Mouse (Mus musculus) brown adipose tissue, adult 24 weeks (tissue): ENCODE results near the gene Micu2. TPM values are rescaled to one million over a fixed set of nuclear protein-coding genes. Genes with fewer than 3 reads are reported as not detected.

Experiments
- H3K27ac ChIP-seq: fragments of 200-500 bp; replicated peaks from 2 replicates; pipeline ENCODE4 v1.5.1; 2012; ENCODE audit warnings: low read depth, mild to moderate bottlenecking, low read length
- H3K4me1 ChIP-seq: fragments of 200-500 bp; 2 replicates; pipeline ENCODE4 v1.6.1; 2012; ENCODE audit warnings: low read length, mixed read lengths; ENCODE audit not compliant: control insufficient read depth, insufficient read depth, insufficient read length
- H3K4me3 ChIP-seq: fragments of 200-500 bp; 2 replicates; pipeline ENCODE4 v1.5.1; 2012; ENCODE audit warnings: low read depth, mild to moderate bottlenecking, low read length, moderate library complexity; ENCODE audit not compliant: insufficient read depth
- polyA plus RNA-seq: library from polyadenylated mRNA; stranded (reverse); fragments of >200 nt; gene quantifications from 2 replicates; pipeline ENCODE4 v1.2.4, GENCODE M21; 2012; ENCODE audit not compliant: missing spikeins, insufficient read depth, insufficient read length

Gene Micu2
- polyA plus RNA-seq, 1 experiment = 35.7 TPM

DNA sequence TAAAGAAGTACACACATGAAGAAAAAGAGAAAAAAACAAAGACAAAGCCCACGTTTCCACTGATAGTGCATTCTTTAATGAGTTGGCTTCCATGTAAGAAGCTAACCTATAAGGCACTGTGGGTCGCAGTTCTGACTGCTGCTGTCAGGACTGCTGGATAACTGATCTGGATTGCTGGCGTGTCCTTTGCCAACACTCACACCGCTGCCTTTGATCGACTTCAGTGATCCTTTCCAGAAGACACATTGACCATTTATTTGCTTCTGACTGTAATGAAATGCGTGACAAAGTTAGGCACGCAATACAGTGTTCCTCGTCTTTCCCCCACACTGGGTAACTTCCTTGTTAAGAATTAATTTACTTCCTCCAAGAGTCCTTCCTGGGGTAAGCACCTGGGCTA is 18.3 kb downstream of the Micu2 start:
- Histone ChIP-seq H3K27ac (no peak overlapping the region), H3K4me1 (peaks cover 10% of the 10 kb centered on the region), H3K4me3 (no peak overlapping the region)

DNA sequence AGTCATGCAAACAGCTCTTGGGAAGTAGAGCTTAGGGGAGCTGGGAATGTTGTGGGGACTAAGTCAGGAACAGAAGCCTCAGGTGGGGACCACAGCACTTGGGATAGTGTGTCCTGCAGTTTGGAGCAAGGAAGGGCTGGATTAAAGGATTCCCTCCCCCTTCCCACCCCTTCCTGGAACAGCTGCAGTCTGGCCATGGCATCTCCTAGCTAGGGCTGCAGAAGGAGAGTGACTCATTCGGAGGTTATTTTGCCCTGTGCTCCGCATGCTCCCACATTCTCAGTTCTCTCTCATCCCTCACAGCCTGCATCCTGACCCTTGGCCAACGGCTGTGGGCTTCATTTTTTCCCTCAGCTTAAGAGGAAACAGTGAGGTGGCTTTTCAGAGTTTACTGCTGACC is 18.9 kb downstream of the Micu2 start:
- no peak overlapping the region for H3K27ac ChIP-seq
- peaks cover 10% of the 10 kb centered on the region for H3K4me1 ChIP-seq
- no peak overlapping the region for H3K4me3 ChIP-seq

DNA sequence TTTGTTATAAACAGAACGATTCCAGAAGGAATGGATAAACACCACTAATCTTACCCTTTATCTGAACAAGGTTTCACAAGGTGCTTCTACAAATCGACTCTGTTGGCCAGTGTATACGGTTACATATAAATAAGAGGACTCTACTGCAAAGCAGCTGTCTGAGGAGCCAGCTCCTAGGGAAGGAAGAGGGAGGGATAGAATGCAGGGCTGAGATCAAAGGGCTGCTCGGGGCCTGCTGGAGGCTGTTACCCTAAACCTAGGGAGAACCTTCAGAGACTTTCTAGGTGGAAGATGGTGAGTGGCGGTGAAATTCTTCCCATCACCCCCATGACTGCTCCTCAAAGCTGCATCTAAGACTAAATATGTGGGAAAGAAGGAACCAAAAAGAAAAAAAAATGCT is 20.9 kb downstream of the Micu2 start:
- Histone ChIP-seq H3K27ac (no peak overlapping the region), H3K4me3 (no peak overlapping the region)

DNA sequence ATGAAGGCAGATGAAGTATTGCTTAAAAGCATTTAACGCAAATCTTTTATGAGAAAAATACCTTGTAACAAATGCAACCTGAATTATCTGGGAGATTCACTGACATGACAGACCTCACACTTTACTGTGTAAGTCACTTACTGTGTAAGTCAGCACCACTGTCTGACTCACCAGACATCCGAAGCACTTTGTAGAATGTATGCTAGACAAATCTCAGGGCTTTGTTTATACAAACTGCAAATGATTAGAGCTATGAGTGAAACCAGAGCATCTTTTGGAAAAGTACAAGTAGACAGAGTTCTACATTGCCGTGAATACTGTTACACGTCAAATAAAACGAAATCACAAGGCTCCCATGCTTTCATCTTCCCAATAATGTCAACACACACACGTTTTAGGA is 23.4 kb downstream of the Micu2 start:
- no peak overlapping the region for H3K4me3 ChIP-seq
- H3K4me1 ChIP-seq = peaks cover 3% of the 10 kb centered on the region
- H3K27ac ChIP-seq = no peak overlapping the region

More for the DNA sequence above, 20.9 kb downstream of the Micu2 start:
- H3K4me1 ChIP-seq = peaks cover 10% of the 10 kb centered on the region

DNA sequence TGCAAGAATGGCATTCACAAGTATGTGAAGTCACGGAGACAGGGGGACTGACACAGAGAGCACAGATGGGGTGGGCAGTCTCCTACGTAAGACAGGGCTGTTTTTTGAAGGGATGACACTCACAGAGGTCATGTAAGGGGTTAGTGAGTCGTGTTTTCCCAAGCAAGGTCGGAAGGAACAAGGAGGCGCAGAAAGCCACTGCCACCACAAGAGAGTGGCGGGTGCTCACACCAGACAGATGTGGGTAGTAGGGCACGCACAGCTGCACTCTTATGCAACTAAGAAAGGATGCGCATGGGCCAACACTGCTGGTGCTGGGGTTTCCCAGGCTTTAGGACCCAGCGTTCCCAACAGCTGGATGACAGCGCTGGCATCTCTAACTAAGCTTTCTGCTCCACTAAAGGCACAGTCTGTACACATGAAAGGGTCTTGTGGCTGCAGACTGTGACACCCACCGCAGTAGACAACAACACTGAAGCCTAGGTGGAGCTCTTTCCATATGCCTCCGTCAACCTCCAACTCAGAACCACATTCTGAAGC is 27.0 kb downstream of the Micu2 start:
- Histone ChIP-seq H3K27ac (no peak overlapping the region), H3K4me3 (no peak overlapping the region), H3K4me1 (no peaks in the 10 kb centered on the region)

DNA sequence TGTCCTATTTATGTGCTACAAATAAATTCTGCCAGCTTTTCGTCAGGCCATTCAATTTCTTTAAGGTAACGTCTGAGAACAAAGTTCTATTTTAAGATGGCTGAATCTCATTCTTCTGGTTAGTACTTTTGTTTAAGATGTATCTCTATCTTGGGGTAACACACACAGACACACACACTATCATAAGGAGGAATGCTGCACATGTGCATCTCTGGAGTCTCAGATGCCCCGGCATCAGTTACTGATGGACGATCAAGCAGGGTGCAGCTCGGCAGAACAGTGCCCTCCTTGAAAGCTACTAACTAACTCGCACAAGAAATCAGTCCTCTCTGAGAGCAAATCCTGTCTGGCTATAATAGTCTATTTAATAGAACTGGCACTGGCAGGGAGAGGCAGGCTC is 30.2 kb downstream of the Micu2 start:
- Histone ChIP-seq H3K4me3 (no peak overlapping the region), H3K27ac (no peak overlapping the region)

DNA sequence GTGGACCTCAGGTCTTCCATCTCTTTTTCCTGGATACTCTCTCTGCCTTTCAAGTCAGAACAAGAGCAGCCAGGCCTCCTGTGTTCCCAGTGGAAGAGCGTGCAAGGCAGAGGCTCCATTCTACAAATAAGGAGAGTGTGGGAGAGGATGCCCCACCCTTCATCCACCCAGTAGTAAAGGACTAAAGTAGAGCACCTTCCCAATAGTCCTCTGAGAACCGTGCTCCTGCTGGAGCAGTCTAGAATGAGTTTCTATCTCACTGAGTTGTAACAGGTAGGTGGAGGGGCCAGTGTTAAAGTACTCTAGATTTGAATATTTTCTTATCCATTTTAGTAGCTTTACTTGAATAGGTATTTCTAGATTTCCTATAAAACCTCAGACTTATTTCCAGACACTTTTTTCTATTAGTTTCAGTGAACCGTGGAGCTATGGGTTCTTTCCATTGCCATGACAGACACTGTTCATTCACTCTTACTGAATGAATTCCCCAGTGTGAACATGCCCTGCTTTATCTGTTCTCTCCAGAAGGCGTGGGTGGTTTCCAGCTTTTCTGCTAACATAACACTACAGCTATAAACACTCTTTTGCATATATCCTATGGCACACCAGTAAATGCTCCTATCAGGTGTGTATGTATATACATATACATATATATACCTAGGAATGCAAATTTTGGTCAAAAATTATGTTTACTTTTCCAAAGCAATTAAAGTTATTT is 31.8 kb downstream of the Micu2 start:
- no peak overlapping the region for H3K4me3 ChIP-seq
- H3K27ac ChIP-seq = no peak overlapping the region
- no peaks in the 10 kb centered on the region for H3K4me1 ChIP-seq

More for the DNA sequence above, 30.2 kb downstream of the Micu2 start:
- H3K4me1 ChIP-seq = no peaks in the 10 kb centered on the region

DNA sequence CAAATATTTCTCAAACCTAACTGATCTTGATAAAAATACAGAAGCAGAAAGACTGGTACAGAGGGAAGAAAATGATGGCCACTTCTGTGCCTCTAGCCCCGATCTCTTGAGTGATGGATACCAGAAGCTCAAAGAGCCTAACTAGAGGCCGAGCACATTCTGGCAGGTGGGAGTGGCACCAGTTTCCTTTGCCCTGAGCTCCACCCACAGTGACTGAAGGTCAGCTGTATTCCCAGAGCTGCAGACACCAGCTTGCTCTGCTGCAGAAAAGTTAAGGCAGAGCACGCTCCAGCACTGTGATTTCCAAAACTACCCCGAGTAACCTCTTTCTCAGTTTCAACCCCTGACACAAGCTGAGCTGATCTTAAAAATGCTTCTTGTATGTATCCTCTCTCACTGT is 37.2 kb downstream of the Micu2 start:
- Histone ChIP-seq H3K27ac (no peak overlapping the region), H3K4me3 (no peak overlapping the region), H3K4me1 (no peaks in the 10 kb centered on the region)

DNA sequence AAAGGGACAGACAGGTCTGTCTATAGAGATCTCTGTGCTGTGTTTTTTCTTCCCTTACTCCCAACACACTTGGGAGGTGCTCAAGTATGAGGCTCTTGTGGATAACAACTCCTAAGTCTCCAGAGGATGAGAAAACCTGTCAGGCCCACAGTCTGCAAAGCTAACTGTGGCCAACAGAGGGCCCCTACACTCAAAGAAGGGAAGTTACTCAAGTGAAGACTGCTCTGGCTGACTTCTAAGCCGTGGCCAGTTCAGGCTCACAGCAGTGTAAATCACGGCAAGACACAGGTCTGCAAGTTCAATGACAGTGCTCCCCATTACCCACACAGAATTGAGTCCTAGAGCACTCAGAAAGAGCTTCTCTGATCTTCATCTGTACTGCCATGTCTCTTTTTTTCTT is 48.0 kb downstream of the Micu2 start:
- H3K27ac ChIP-seq = no peak overlapping the region
- H3K4me3 ChIP-seq = no peak overlapping the region
- no peaks in the 10 kb centered on the region for H3K4me1 ChIP-seq

DNA sequence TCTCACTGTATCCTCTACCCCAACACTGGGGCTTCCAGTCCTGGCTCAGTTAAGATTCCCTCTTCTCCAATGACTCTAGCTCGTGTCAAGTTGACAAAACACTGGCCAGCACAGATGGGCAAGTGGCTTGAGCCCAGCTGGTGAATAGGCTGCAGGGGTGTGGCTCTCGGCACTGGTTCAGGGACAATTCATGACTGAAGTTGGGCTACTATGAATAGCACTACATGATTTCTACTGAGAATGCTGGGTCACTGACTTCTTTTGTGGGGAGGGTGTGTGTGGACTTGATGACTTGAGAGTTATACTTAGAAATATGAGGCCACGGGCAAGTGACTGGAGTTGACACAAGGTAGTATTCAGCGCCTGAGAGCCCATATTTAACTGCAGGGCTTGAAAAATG is 53.2 kb downstream of the Micu2 start:
- Histone ChIP-seq H3K27ac (no peak overlapping the region), H3K4me3 (no peak overlapping the region), H3K4me1 (no peaks in the 10 kb centered on the region)

DNA sequence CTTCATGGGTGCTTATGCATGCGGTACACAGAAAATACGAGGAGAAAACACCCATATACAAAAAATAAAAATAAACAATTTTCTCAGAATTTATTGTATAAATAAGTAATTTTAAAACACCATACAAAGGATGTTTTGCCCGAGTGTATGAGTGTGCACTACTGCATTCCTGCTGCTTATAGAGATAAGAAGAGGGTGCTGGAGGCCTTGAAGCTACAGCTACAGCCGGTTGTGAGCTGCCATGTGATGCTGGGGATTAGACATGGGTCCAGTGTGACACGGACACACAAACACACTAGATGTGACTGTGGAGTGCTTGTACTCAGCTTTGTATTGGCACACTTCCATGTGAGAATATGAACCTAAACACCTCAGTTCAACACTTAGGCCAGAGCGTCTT is 61.8 kb downstream of the Micu2 start:
- H3K4me3 ChIP-seq = no peak overlapping the region
- no peaks in the 10 kb centered on the region for H3K4me1 ChIP-seq
- no peak overlapping the region for H3K27ac ChIP-seq

DNA sequence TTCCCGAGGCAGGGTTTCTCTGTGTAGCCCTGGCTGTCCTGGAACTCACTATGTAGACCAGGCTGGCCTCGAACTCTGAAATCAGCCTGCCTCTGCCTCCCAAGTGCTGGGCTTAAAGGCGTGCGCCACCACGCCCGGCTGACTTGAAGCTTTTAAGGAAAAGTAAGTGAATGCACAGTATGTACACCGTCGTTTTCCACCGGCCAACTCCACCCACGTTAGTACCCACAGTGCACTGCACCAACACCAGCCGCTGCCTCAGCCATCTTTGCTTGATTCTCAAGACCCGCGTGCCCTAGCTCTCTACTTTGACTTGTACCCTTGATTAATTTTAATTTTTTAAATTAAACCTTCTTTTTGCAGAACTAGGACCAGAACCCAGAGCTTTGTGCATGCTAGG is 64.4 kb downstream of the Micu2 start:
- no peak overlapping the region for H3K27ac ChIP-seq

DNA sequence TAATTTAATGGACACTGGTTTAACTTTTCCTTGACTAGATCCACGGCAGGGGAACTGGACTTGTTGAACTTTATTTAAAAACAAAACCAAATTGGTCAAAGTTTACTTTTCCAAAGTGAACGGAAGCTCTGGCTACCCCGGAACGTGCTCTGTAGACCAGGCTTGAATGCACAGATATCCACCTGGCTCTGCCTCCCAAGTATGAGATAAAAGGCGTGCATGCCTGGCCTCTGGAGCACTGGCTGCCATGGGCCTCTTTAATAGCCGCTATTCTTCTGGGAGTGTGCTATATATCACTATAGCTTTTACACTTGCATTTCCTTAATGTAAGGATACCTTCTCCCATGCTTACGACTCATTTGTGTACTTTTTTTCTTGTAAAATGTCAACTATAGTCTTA is 65.5 kb downstream of the Micu2 start:
- Histone ChIP-seq H3K4me3 (no peak overlapping the region), H3K4me1 (no peaks in the 10 kb centered on the region), H3K27ac (no peak overlapping the region)

More for the DNA sequence above, 64.4 kb downstream of the Micu2 start:
- no peaks in the 10 kb centered on the region for H3K4me1 ChIP-seq
- no peak overlapping the region for H3K4me3 ChIP-seq

DNA sequence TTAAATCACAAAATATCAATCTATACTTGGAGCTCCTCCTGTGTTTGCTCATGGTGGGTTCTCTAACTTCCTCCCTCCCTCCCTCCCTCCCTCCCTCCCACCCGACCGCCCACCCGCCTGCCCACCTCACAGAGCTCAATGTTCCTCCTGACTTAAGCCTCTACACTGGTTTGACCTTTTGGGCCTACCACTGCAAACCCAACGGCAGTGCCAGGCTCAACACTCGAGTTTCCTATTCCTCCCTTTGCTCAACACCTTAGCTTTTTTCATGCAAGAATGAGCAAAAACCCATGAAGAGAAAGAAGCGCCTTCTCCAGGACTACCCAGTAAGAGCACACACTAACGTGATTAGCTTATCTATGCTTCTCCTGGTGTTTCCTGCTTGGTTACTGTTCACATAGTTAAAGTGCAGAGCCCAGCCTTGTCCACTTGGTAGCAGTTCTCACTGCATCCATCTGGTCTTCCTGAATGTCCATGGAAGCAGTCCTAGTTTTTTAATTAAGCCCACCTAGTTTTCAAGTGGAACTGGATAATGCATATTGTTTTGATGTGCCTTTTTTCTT is 66.1 kb downstream of the Micu2 start:
- no peak overlapping the region for H3K27ac ChIP-seq
- no peaks in the 10 kb centered on the region for H3K4me1 ChIP-seq
- no peak overlapping the region for H3K4me3 ChIP-seq

DNA sequence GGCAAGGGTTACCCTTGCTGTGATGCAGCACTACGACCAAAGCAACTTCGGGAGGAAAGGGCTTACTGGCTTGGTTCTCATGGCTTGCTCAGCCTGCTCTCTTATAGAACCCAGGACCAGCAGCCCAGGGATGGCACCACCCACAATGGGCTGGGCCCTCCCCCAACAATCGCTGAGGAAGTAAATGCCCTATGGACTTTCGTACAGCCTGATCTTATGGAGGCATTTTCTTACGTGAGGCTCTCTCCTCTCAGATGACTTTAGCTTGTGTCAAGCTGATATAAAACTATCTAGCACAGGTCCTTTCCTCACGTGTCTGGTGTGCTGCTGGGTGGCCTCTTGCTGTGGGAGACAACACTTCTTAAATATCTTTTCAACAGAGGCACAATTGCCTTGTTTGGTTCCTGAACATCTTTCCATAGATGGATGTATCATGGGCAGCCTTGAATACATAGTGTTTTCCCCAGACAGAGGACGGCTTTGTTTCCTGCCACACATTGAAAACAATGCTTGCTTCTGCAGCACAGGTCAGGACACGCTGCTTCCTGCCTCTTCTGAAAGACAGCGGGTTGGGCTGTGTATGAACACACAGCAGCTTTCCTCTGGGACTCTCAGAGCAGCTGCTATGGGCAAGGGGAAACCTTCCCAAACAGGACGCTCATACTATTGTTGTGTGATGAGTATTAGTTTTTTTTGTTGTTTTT is 77.5 kb downstream of the Micu2 start:
- no peak overlapping the region for H3K4me3 ChIP-seq

More for the DNA sequence above, 77.5 kb downstream of the Micu2 start:
- peak overlapping the region; percentile 63 for H3K27ac ChIP-seq
- peaks cover 7% of the 10 kb centered on the region for H3K4me1 ChIP-seq
